Mouse (Mus musculus) C2C12 (cell line): ENCODE data around the gene Myf5.

Experiments used
- CEBPB ChIP-seq: IDR thresholded peaks from one replicate; pipeline ENCODE4 v1.6.1; 2011; ENCODE audit warnings: low read depth, mild to moderate bottlenecking, control low read depth, moderate library complexity
- CTCF ChIP-seq: IDR thresholded peaks from one replicate; pipeline ENCODE4 v1.5.1; 2011; ENCODE audit not compliant: control insufficient read depth, insufficient read depth, insufficient read length
- MYOD1 ChIP-seq: IDR thresholded peaks from one replicate; pipeline ENCODE4 v1.6.1; 2011; ENCODE audit warnings: low read depth; ENCODE audit not compliant: control insufficient read depth, insufficient read length

DNA sequence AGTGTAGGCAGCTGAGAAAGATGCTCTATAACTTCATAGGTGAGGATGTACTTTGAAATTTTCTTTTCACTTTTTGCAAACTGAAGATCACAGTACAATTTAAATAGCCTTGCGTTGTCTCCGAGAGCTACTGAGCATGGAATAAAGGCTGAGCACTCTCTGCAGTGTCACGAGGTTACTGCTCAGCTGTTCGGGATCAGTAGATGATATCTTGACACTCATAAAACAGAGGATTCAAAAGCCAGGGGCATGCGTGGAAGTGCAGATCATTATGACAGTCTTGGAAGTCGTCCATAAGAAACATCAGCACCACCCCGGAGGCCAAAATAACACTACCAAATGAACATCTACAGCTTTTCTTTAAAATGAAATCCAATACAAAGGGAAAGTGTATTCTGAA lies 30.7 kb upstream of the Myf5 start:
- TF ChIP-seq MYOD1: no peak
- no peak for TF ChIP-seq CTCF
- TF ChIP-seq CEBPB: no peak
